Mouse (Mus musculus) heart, adult 2 months (tissue): ENCODE measurements around the gene Ctxn1. TPM values are rescaled to one million over a fixed set of nuclear protein-coding genes. Genes with fewer than 3 reads are reported as not detected.
A peak's percentile ranks its signal among the peaks of the same experiment; 100 is the strongest.
"Not testable (repeated sequence)": the region's sequence is repeated elsewhere in the genome, so short reads cannot be mapped to it uniquely, and the experiment has no call there.

Source experiments
- DNase-seq, 2 experiments: peaks; one replicate each; pipeline ENCODE4 v3.0.0; 2021
- H3K27ac ChIP-seq: fragments of 200-600 bp; 2 replicates; pipeline ENCODE4 v1.8.1; 2022
- H3K27me3 ChIP-seq: fragments of 200-500 bp; 2 replicates; pipeline ENCODE4 v1.6.1; 2012; ENCODE audit warnings: mild to moderate bottlenecking, low read length, inconsistent platforms, mixed read lengths; ENCODE audit not compliant: control insufficient read depth, insufficient read depth
- H3K36me3 ChIP-seq: fragments of 200-500 bp; 2 replicates; pipeline ENCODE4 v1.6.1; 2012; ENCODE audit warnings: low read length, inconsistent platforms; ENCODE audit not compliant: control insufficient read depth, insufficient read depth
- H3K4me1 ChIP-seq: fragments of 200-500 bp; 2 replicates; pipeline ENCODE4 v1.6.1; 2011; ENCODE audit warnings: low read length; ENCODE audit not compliant: control insufficient read depth, insufficient read depth
- H3K4me3 ChIP-seq: fragments of 200-600 bp; 2 replicates; pipeline ENCODE4 v1.8.1; 2022
- H3K79me2 ChIP-seq: fragments of 200-500 bp; replicated peaks from 2 replicates; pipeline ENCODE4 v1.6.1; 2012; ENCODE audit warnings: mild to moderate bottlenecking, inconsistent platforms, low read length, moderate library complexity, mixed read lengths; ENCODE audit not compliant: control insufficient read depth, insufficient read depth
- H3K9ac ChIP-seq: fragments of 200-500 bp; 2 replicates; pipeline ENCODE4 v1.6.1; 2012; ENCODE audit warnings: low read depth, mild to moderate bottlenecking, control low read depth, inconsistent platforms, low read length, mixed read lengths
- CTCF ChIP-seq: fragments of 200-600 bp; IDR thresholded peaks from 2 replicates; pipeline ENCODE4 v1.8.1; 2022; ENCODE audit warnings: antibody characterized with exemption, mild to moderate bottlenecking, moderate library complexity
- EP300 ChIP-seq: fragments of 200-500 bp; IDR thresholded peaks from 2 replicates; pipeline ENCODE4 v1.6.1; 2011; ENCODE audit warnings: low read depth, low read length, control low read depth; ENCODE audit not compliant: insufficient read depth
- POLR2A ChIP-seq: fragments of 200-500 bp; IDR thresholded peaks from 2 replicates; pipeline ENCODE4 v1.6.1; 2011; ENCODE audit warnings: mild to moderate bottlenecking, low read depth, low read length, control low read depth; ENCODE audit not compliant: insufficient read depth
- WGBS: fragments of 180-500 bp; shearing (Covaris S2); methylation state at CpG from one replicate; pipeline ENCODE4 v1.1.7; 2018; 5-methylcytosine and 5-hydroxymethylcytosine counted together
- intact Hi-C: fragments of 180-260 bp; cut with DNase I; formaldehyde crosslinking; loops from one replicate; pipeline ENCODE4 v1.15.1; 2025
- polyA plus RNA-seq: library from polyadenylated mRNA; depleted of rRNA; stranded (reverse); fragments of >200 nt; gene quantifications from 2 replicates; pipeline ENCODE4 v1.2.3, GENCODE M21; 2012
- total RNA-seq, 2 experiments: library from RNA; stranded (reverse); gene quantifications; 2 replicates each; pipeline ENCODE4 v1.2.3; 2021

Gene Ctxn1
- total and polyA plus RNA-seq, 3 experiments = 0.60 to 5.7 (median 0.91) TPM

GRCm38 (mm10) chr8:4259805-4260170 lies 714 bp upstream of the Ctxn1 start:
- intact Hi-C loops = loop anchor here (1.0 kb wide), 1 partner anchor 16 kb away; the partner anchor contains the start of gene Timm44
- Histone ChIP-seq H3K4me1 (peaks cover 3% of the 10 kb centered on the region), H3K27me3 (no peaks in the 10 kb centered on the region), H3K4me3 (no peak overlapping the region), H3K36me3 (no peaks in the 10 kb centered on the region), H3K27ac (no peak overlapping the region), H3K9ac (no peak overlapping the region), H3K79me2 (no peaks in the 10 kb centered on the region)
- TF ChIP-seq POLR2A (no peak), EP300 (no peak), CTCF (no peak)
- no peak for DNase-seq
- WGBS = 82% methylated on average over 4 of the region's 4 CpGs

- peak overlapping the region; percentile 40 for H3K9ac ChIP-seq
- DNase-seq = peak in 1 of 2 experiments; percentile 22
- H3K4me1 ChIP-seq = peaks cover 3% of the 10 kb centered on the region
- under 1% methylated on average over 32 of the region's 32 CpGs for WGBS
- no peak for TF ChIP-seq CTCF
- no peak for TF ChIP-seq POLR2A
- TF ChIP-seq EP300 = no peak
- H3K27me3 ChIP-seq = no peaks in the 10 kb centered on the region
- peak overlapping the region; percentile 56 for H3K4me3 ChIP-seq
- H3K27ac ChIP-seq = no peak overlapping the region; the same call in 1 of the 2 replicates
- intact Hi-C loops = loop anchor here (1.0 kb wide), 1 partner anchor 17 kb away; the partner anchor contains the start of gene Timm44
- no peaks in the 10 kb centered on the region for H3K36me3 ChIP-seq
- H3K79me2 ChIP-seq = no peaks in the 10 kb centered on the region
Observed at GRCm38 (mm10) chr8:4258678-4259077, 396 bp downstream of the Ctxn1 start.

GRCm38 (mm10) chr8:4258233-4258632 lies 841 bp downstream of the Ctxn1 start:
- TF ChIP-seq EP300 (no peak), CTCF (peak; percentile 83), POLR2A (no peak)
- intact Hi-C loops = no loop called here

GRCm38 (mm10) chr8:4257350-4257749 lies 1.7 kb downstream of the Ctxn1 start:
- no peak for DNase-seq
- H3K9ac ChIP-seq = no peak overlapping the region
- TF ChIP-seq EP300 (no peak), POLR2A (no peak), CTCF (no peak)
- H3K79me2 ChIP-seq = 0 out of 2 replicates have a peak, but pooled peaks cover 2% of the 10 kb centered on the region
- intact Hi-C loops = no loop called here
- no peaks in the 10 kb centered on the region for H3K27me3 ChIP-seq
- H3K4me1 ChIP-seq = peaks cover 8% of the 10 kb centered on the region
- H3K36me3 ChIP-seq = no peaks in the 10 kb centered on the region
- no peak overlapping the region for H3K4me3 ChIP-seq
- WGBS = 87% methylated on average over 4 of the region's 4 CpGs
- no peak overlapping the region for H3K27ac ChIP-seq

More at GRCm38 (mm10) chr8:4258233-4258632, 841 bp downstream of the Ctxn1 start:
- no peak overlapping the region for H3K27ac ChIP-seq
- peak overlapping the region; percentile 56 for H3K4me3 ChIP-seq
- 0 out of 2 replicates have a peak, but pooled peaks cover 2% of the 10 kb centered on the region for H3K79me2 ChIP-seq
- H3K4me1 ChIP-seq = peaks cover 6% of the 10 kb centered on the region
- peak; percentile 66 to 72 for DNase-seq
- no peaks in the 10 kb centered on the region for H3K36me3 ChIP-seq
- no peaks in the 10 kb centered on the region for H3K27me3 ChIP-seq
- peak overlapping the region; percentile 40; the same call in 1 of the 2 replicates for H3K9ac ChIP-seq
- WGBS = 7% methylated on average over 35 of the region's 35 CpGs

- H3K27ac ChIP-seq = no peak overlapping the region
- no peak for TF ChIP-seq POLR2A
- TF ChIP-seq CTCF = no peak
- TF ChIP-seq EP300 = no peak
Observed at GRCm38 (mm10) chr8:4256911-4257310, 2.2 kb downstream of the Ctxn1 start.

GRCm38 (mm10) chr8:4255471-4255870 lies 3.6 kb downstream of the Ctxn1 start:
- DNase-seq, H3K9ac ChIP-seq, H3K27ac ChIP-seq, H3K79me2 ChIP-seq, H3K27me3 ChIP-seq, intact Hi-C loops, H3K4me1 ChIP-seq, H3K4me3 ChIP-seq, H3K36me3 ChIP-seq: not testable (repeated sequence)
- 86% methylated on average over 7 of the region's 7 CpGs for WGBS

More at GRCm38 (mm10) chr8:4256911-4257310, 2.2 kb downstream of the Ctxn1 start:
- no peaks in the 10 kb centered on the region for H3K27me3 ChIP-seq
- no peaks in the 10 kb centered on the region for H3K36me3 ChIP-seq
- H3K4me1 ChIP-seq = peaks cover 8% of the 10 kb centered on the region
- intact Hi-C loops = no loop called here
- H3K4me3 ChIP-seq = no peak overlapping the region
- DNase-seq = no peak
- H3K9ac ChIP-seq = no peak overlapping the region
- 37% methylated on average over 4 of the region's 4 CpGs for WGBS
- H3K79me2 ChIP-seq = 0 out of 2 replicates have a peak, but pooled peaks cover 2% of the 10 kb centered on the region
